Mouse (Mus musculus): ENCODE results near the gene Cplx2. TPM values are rescaled to one million over a fixed set of nuclear protein-coding genes. Genes with fewer than 3 reads are reported as not detected.

The Cplx2 gene
- 6.1 TPM for polyA plus RNA-seq (2014; fragmentation: Illumina TruSeq; extraction: RNeasy Lipid Tissue Mini Kit (QIAGEN cat#74804); ENCODE audit: low read depth, low replicate concordance)

DNA sequence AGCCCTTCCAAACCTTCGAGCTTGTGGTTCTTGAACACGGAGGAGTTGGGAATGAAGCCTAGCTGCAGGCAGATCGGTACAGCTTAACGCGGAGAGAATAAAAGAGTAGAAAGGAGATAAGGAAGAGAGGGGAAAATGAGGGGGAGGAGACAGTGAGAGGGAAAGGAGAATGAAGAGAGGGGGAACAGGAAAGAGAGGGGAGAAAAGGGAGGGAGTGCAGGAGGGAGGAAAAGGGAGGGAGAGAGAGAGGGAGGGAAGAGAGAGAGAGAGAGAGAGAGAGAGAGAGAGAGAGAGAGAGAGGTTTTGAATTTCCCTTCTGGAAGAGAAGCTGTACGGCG lies at the start of gene Cplx2:
Gene Cplx2 (plus strand): TSS at position 301 of the 338 bp plus-strand sequence.

Other genes with a start within 250 kb of the Cplx2 start
- 1.0 TPM for gene Hrh2, start 179.2 kb upstream of the Cplx2 start, polyA plus RNA-seq (2014; fragmentation: Illumina TruSeq; extraction: RNeasy Lipid Tissue Mini Kit (QIAGEN cat#74804); ENCODE audit: low read depth, low replicate concordance)
- 24.2 TPM for gene Thoc3, start 97.5 kb downstream of the Cplx2 start, polyA plus RNA-seq (2014; fragmentation: Illumina TruSeq; extraction: RNeasy Lipid Tissue Mini Kit (QIAGEN cat#74804); ENCODE audit: low read depth, low replicate concordance)
- 12.4 TPM for gene Simc1, start 132.4 kb downstream of the Cplx2 start, polyA plus RNA-seq (2014; fragmentation: Illumina TruSeq; extraction: RNeasy Lipid Tissue Mini Kit (QIAGEN cat#74804); ENCODE audit: low read depth, low replicate concordance)
- 132 TPM for gene 4833439L19Rik, start 194.1 kb downstream of the Cplx2 start, polyA plus RNA-seq (2014; fragmentation: Illumina TruSeq; extraction: RNeasy Lipid Tissue Mini Kit (QIAGEN cat#74804); ENCODE audit: low read depth, low replicate concordance)
- gene Arl10, start 203.7 kb downstream of the Cplx2 start, polyA plus RNA-seq (2014; fragmentation: Illumina TruSeq; extraction: RNeasy Lipid Tissue Mini Kit (QIAGEN cat#74804); ENCODE audit: low read depth, low replicate concordance), result 21.8 TPM
- 20.6 TPM for gene Nop16, start 218.7 kb downstream of the Cplx2 start, polyA plus RNA-seq (2014; fragmentation: Illumina TruSeq; extraction: RNeasy Lipid Tissue Mini Kit (QIAGEN cat#74804); ENCODE audit: low read depth, low replicate concordance)
- 134 TPM for gene Higd2a, start 218.9 kb downstream of the Cplx2 start, polyA plus RNA-seq (2014; fragmentation: Illumina TruSeq; extraction: RNeasy Lipid Tissue Mini Kit (QIAGEN cat#74804); ENCODE audit: low read depth, low replicate concordance)
- gene Cltb, start 240.0 kb downstream of the Cplx2 start, polyA plus RNA-seq (2014; fragmentation: Illumina TruSeq; extraction: RNeasy Lipid Tissue Mini Kit (QIAGEN cat#74804); ENCODE audit: low read depth, low replicate concordance), result 50.8 TPM